Mouse (Mus musculus) G1E (cell line): ENCODE data around the gene H6pd.
"Not testable (repeated sequence)": the region's sequence is repeated elsewhere in the genome, so short reads cannot be mapped to it uniquely, and the experiment has no call there.

Experiments
- CTCF ChIP-seq: IDR thresholded peaks from 2 replicates; pipeline ENCODE4 v1.5.1; 2012; ENCODE audit warnings: low read depth, low read length, inconsistent platforms, mixed read lengths
- GATA1 ChIP-seq: IDR thresholded peaks from 2 replicates; pipeline ENCODE4 v1.6.1; 2012; ENCODE audit warnings: borderline replicate concordance, low read length, inconsistent platforms, mixed read lengths
- GATA2 ChIP-seq: IDR thresholded peaks from 2 replicates; pipeline ENCODE4 v1.6.1; 2012; ENCODE audit warnings: low read depth, low read length, inconsistent platforms, borderline replicate concordance
- POLR2AphosphoS5 ChIP-seq: IDR thresholded peaks from 2 replicates; pipeline ENCODE4 v1.6.1; 2012; ENCODE audit warnings: low read depth, low read length, inconsistent platforms; ENCODE audit not compliant: insufficient replicate concordance
- TAL1 ChIP-seq: conservative IDR thresholded peaks from 2 replicates; pipeline ENCODE4 v1.6.1; 2012; ENCODE audit warnings: low read depth, low read length, inconsistent platforms, mixed read lengths

- not testable (repeated sequence) for TF ChIP-seq CTCF, GATA1, TAL1, POLR2AphosphoS5, GATA2
Measured at GRCm38 (mm10) chr4:150040856-150041255, 32.0 kb upstream of the H6pd start.
